Mouse (Mus musculus): ENCODE measurements around the gene Ampd2. TPM values are rescaled to one million over a fixed set of nuclear protein-coding genes. Genes with fewer than 3 reads are reported as not detected.

The Ampd2 gene
- 49.8 and 51.9 TPM in 2 replicates for polyA plus RNA-seq (2015; fragmentation: Nextera tagmentation; extraction: Ambion mirVana)

DNA sequence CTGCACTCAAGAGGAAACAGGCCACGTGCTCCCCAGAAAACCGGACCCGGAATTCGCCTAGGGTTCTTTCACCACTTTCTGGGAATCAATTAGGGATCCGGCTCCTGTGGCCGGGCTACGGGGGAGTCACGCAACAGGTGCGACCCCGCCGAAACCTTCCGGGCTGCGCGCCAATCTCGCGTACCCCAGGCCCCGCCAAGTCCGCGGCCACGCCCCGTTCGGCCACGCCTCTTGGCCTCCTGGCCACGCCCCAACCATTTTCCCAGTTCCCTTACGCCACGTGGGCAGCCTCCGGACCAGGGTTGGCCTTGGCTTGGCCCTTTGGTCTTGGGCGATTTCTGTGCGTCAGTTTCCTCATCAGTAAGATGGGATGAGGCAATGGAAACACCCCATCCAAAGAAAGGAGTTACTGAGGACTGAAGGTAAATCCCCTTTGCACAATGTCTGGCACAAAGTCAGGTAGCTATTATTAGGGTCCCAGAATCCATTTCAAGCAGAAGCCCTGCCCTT, at the start of gene Ampd2:
Gene Ampd2 (minus strand): TSS at position 182 of the 510 bp plus-strand sequence.
- no peaks in the 10 kb centered on the region for H3K36me3 ChIP-seq (ENCODE audit: control insufficient read depth, insufficient read depth, low read length)
- peak within 1 kb of the TSS; percentile 69 for H3K4me3 ChIP-seq (replicated peaks; ENCODE audit: low read length)
- no peaks in the 10 kb centered on the region for H3K27me3 ChIP-seq (ENCODE audit: control insufficient read depth, insufficient read depth, low read length)
- under 1% methylated on average over 29 of the region's 29 CpGs for WGBS
- peak within 1 kb of the TSS; percentile 96 for H3K27ac ChIP-seq (ENCODE audit: low read length)
- no peaks in the 10 kb centered on the region for H3K9me3 ChIP-seq (replicated peaks; ENCODE audit: control insufficient read depth, low read length)
- peak; percentile 46; the same call in 1 of the 2 replicates for ATAC-seq (ENCODE audit: insufficient read depth, low FRiP score)
- peak within 1 kb of the TSS; percentile 84 for H3K9ac ChIP-seq (ENCODE audit: low read length)
- peaks cover 60% of the 10 kb centered on the region for H3K4me1 ChIP-seq (ENCODE audit: control insufficient read depth, insufficient read depth, low read length)
- H3K4me2 ChIP-seq (ENCODE audit: low read depth, low read length), result peak within 1 kb of the TSS; percentile 99

DNA sequence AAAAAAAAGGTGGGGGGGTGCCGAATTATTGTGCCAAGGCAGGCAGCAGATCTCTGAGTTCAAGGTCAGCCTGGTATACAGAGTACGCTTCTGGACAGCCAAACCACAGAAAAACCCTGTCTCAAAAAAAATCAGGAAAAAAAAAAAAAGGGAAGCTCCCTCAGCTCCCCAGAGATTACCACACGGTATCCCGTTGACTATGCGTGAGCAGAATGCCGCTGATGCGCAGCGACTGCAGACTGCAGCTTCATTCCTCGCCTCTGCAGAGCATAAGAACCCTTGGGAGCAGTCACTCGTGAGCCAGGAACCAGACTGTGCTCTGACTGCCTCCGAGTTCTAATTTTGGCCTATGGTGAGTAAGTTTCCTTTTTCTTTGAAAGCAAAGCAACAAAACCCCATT, 48.2 kb upstream of the Ampd2 start:
- WGBS, result 82% methylated on average over 11 of the region's 11 CpGs

DNA sequence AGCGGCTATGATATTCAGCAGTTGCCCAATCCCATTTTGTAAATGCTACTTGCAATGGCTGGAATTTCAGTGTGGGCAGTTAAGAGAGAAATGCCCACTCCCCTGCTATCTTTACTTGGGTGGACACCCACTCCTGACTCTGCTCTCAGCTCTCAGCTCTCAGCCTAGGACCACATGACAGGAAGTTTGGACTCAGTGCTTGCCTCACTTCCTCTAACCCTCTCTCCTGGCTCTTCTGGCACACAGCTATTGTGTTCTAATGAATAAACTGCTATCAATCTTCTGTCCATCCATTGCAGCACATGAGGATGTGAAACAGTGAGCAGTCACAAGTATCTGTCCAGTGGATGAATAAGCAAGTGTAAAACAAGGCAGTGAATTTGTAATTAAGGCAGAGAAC, 46.0 kb upstream of the Ampd2 start:
- WGBS, result 87% methylated on average over 1 of the region's 1 CpGs
- peak overlapping the region; percentile 64; the same call in 1 of the 2 replicates for H3K27ac ChIP-seq (ENCODE audit: low read length)

More for the DNA sequence above, 48.2 kb upstream of the Ampd2 start:
- Histone ChIP-seq H3K4me3 (replicated peaks; ENCODE audit: low read length) (no peak overlapping the region), H3K27me3 (ENCODE audit: control insufficient read depth, insufficient read depth, low read length) (no peaks in the 10 kb centered on the region), H3K27ac (ENCODE audit: low read length) (no peak overlapping the region), H3K9ac (ENCODE audit: low read length) (no peak overlapping the region), H3K4me1 (ENCODE audit: control insufficient read depth, insufficient read depth, low read length) (peaks cover 17% of the 10 kb centered on the region), H3K36me3 (ENCODE audit: control insufficient read depth, insufficient read depth, low read length) (0 out of 2 replicates have a peak, but pooled peaks cover 3% of the 10 kb centered on the region), H3K4me2 (ENCODE audit: low read depth, low read length) (no peak overlapping the region), H3K9me3 (replicated peaks; ENCODE audit: control insufficient read depth, low read length) (no peaks in the 10 kb centered on the region)
- no peak for ATAC-seq (ENCODE audit: insufficient read depth, low FRiP score)

DNA sequence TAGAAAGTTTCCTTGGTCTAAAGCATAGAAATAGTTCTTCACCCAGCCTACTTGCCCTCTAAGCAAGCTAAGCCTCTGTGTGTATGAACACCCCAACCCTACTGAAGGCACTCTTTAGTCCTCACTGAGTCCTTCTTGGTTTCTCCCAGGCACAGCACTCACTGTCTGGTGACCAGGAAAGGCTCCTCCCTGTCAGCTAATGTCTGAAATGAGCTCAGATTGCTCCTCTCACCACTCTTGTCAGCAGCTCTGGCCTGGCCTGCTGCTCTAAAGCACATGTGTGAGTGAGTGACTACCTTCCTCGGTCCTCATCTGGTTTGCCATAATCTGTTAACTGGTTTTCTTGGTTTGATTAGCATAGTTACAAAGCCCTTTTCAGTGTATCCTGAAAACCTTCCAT, 45.4 kb upstream of the Ampd2 start:
- ATAC-seq (ENCODE audit: insufficient read depth, low FRiP score), result no peak
- Histone ChIP-seq H3K4me2 (ENCODE audit: low read depth, low read length) (no peak overlapping the region), H3K27ac (ENCODE audit: low read length) (peak overlapping the region; percentile 64), H3K4me1 (ENCODE audit: control insufficient read depth, insufficient read depth, low read length) (peaks cover 17% of the 10 kb centered on the region), H3K9ac (ENCODE audit: low read length) (no peak overlapping the region), H3K9me3 (replicated peaks; ENCODE audit: control insufficient read depth, low read length) (no peaks in the 10 kb centered on the region), H3K4me3 (replicated peaks; ENCODE audit: low read length) (no peak overlapping the region), H3K27me3 (ENCODE audit: control insufficient read depth, insufficient read depth, low read length) (no peaks in the 10 kb centered on the region), H3K36me3 (ENCODE audit: control insufficient read depth, insufficient read depth, low read length) (no peaks in the 10 kb centered on the region)
- WGBS, result 70% methylated on average over 1 of the region's 1 CpGs

More for the DNA sequence above, 46.0 kb upstream of the Ampd2 start:
- Histone ChIP-seq H3K4me2 (ENCODE audit: low read depth, low read length) (no peak overlapping the region), H3K9ac (ENCODE audit: low read length) (no peak overlapping the region), H3K36me3 (ENCODE audit: control insufficient read depth, insufficient read depth, low read length) (0 out of 2 replicates have a peak, but pooled peaks cover 2% of the 10 kb centered on the region), H3K4me3 (replicated peaks; ENCODE audit: low read length) (no peak overlapping the region), H3K27me3 (ENCODE audit: control insufficient read depth, insufficient read depth, low read length) (no peaks in the 10 kb centered on the region), H3K9me3 (replicated peaks; ENCODE audit: control insufficient read depth, low read length) (no peaks in the 10 kb centered on the region), H3K4me1 (ENCODE audit: control insufficient read depth, insufficient read depth, low read length) (peaks cover 17% of the 10 kb centered on the region)
- no peak for ATAC-seq (ENCODE audit: insufficient read depth, low FRiP score)

DNA sequence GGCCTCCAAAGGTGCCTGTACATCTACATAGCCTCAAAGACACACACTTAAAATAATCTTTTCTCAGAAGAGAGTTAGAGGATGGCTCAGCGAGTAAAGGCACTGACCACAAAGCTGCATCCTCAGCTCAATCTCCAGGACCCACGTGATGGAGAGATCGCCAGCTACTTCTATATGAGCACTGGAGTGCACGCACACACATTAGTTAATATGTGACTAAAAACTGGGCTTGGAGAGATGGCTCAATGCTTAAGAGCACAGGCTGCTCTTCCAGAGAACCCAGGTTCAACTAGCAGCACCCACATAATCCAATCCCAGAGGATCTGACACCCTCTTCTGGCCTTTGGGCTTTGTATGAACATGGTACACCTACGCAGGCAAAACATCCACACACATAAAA, 44.8 kb upstream of the Ampd2 start:
- no peaks in the 10 kb centered on the region for H3K27me3 ChIP-seq (ENCODE audit: control insufficient read depth, insufficient read depth, low read length)
- ATAC-seq (ENCODE audit: insufficient read depth, low FRiP score), result peak; percentile 47; the same call in 1 of the 2 replicates
- peaks cover 17% of the 10 kb centered on the region for H3K4me1 ChIP-seq (ENCODE audit: control insufficient read depth, insufficient read depth, low read length)
- H3K4me3 ChIP-seq (replicated peaks; ENCODE audit: low read length), result no peak overlapping the region
- H3K9ac ChIP-seq (ENCODE audit: low read length), result no peak overlapping the region
- no peaks in the 10 kb centered on the region for H3K9me3 ChIP-seq (replicated peaks; ENCODE audit: control insufficient read depth, low read length)
- no peak overlapping the region for H3K4me2 ChIP-seq (ENCODE audit: low read depth, low read length)
- H3K27ac ChIP-seq (ENCODE audit: low read length), result peak overlapping the region; percentile 57
- no peaks in the 10 kb centered on the region for H3K36me3 ChIP-seq (ENCODE audit: control insufficient read depth, insufficient read depth, low read length)
- WGBS, result 79% methylated on average over 5 of the region's 5 CpGs

DNA sequence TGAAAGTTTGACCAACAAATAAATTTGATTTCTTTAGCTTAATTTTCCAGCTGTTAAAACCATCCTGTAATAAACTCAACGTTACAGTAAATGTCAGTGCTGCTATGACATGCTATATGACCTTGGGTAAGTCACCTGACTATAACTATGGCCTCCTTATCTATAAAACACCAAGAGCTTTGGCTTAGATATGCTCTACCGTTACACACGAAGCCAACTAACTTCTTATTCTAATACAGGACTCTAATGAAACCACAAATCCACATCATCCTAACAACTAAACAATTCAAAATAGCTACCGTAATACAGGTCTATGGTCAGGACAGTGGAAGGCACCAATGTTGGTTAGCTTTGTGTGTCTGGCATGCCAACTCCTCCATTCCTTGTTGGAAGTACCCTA, 43.4 kb upstream of the Ampd2 start:
- Histone ChIP-seq H3K9ac (ENCODE audit: low read length) (no peak overlapping the region), H3K36me3 (ENCODE audit: control insufficient read depth, insufficient read depth, low read length) (no peaks in the 10 kb centered on the region), H3K4me2 (ENCODE audit: low read depth, low read length) (no peak overlapping the region), H3K4me3 (replicated peaks; ENCODE audit: low read length) (no peak overlapping the region), H3K27ac (ENCODE audit: low read length) (no peak overlapping the region), H3K27me3 (ENCODE audit: control insufficient read depth, insufficient read depth, low read length) (no peaks in the 10 kb centered on the region), H3K9me3 (replicated peaks; ENCODE audit: control insufficient read depth, low read length) (no peaks in the 10 kb centered on the region), H3K4me1 (ENCODE audit: control insufficient read depth, insufficient read depth, low read length) (peaks cover 17% of the 10 kb centered on the region)
- no peak for ATAC-seq (ENCODE audit: insufficient read depth, low FRiP score)
- WGBS, result 79% methylated on average over 4 of the region's 4 CpGs

DNA sequence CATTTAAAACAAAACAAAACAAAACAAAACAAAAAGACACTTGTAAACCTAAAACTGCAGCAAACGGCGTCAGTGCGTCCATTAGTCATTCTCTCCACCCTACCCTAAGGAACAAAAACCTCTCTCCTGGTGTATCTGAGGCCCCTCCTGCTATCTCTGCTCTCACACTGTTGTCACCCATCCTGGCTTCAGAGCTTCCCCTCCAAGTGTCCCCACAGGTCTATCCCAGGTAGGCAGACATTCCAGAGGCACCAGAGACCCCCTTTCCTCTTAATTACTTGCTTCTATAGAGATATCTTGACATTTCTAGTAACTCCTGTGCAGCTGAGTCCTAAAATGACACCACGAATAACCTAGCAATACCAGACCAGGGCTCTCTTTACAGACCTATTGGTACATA, 42.9 kb upstream of the Ampd2 start:
- no peak for ATAC-seq (ENCODE audit: insufficient read depth, low FRiP score)
- WGBS, result 81% methylated on average over 4 of the region's 4 CpGs
- no peak overlapping the region for H3K9ac ChIP-seq (ENCODE audit: low read length)
- H3K4me1 ChIP-seq (ENCODE audit: control insufficient read depth, insufficient read depth, low read length), result peaks cover 17% of the 10 kb centered on the region
- H3K4me3 ChIP-seq (replicated peaks; ENCODE audit: low read length), result no peak overlapping the region
- H3K4me2 ChIP-seq (ENCODE audit: low read depth, low read length), result no peak overlapping the region
- H3K36me3 ChIP-seq (ENCODE audit: control insufficient read depth, insufficient read depth, low read length), result no peaks in the 10 kb centered on the region
- H3K27me3 ChIP-seq (ENCODE audit: control insufficient read depth, insufficient read depth, low read length), result no peaks in the 10 kb centered on the region
- H3K27ac ChIP-seq (ENCODE audit: low read length), result no peak overlapping the region
- no peaks in the 10 kb centered on the region for H3K9me3 ChIP-seq (replicated peaks; ENCODE audit: control insufficient read depth, low read length)

DNA sequence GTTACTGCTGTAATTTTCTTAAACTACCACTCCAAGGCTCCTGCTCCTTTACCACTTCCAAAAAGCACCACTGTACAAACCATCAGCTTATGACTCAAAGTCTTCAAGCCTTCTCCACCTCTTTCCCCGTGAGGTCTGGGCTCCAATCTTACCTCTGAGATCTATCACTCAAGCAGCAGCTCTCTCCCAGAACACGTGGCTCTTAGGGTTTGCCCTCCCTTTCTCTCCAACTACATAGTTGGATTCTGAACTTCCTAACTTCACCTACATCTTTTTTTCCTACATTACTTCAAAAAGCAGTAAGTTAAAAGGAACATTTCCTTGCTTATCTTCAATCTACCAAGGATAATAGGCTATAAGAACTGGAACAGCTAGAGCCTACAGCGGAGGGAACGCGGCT, 42.1 kb upstream of the Ampd2 start:
- Histone ChIP-seq H3K27me3 (ENCODE audit: control insufficient read depth, insufficient read depth, low read length) (no peaks in the 10 kb centered on the region), H3K9ac (ENCODE audit: low read length) (no peak overlapping the region), H3K4me1 (ENCODE audit: control insufficient read depth, insufficient read depth, low read length) (peaks cover 17% of the 10 kb centered on the region), H3K4me3 (replicated peaks; ENCODE audit: low read length) (no peak overlapping the region), H3K9me3 (replicated peaks; ENCODE audit: control insufficient read depth, low read length) (no peaks in the 10 kb centered on the region), H3K27ac (ENCODE audit: low read length) (no peak overlapping the region), H3K4me2 (ENCODE audit: low read depth, low read length) (no peak overlapping the region), H3K36me3 (ENCODE audit: control insufficient read depth, insufficient read depth, low read length) (no peaks in the 10 kb centered on the region)
- ATAC-seq (ENCODE audit: insufficient read depth, low FRiP score), result no peak
- 67% methylated on average over 5 of the region's 5 CpGs for WGBS

DNA sequence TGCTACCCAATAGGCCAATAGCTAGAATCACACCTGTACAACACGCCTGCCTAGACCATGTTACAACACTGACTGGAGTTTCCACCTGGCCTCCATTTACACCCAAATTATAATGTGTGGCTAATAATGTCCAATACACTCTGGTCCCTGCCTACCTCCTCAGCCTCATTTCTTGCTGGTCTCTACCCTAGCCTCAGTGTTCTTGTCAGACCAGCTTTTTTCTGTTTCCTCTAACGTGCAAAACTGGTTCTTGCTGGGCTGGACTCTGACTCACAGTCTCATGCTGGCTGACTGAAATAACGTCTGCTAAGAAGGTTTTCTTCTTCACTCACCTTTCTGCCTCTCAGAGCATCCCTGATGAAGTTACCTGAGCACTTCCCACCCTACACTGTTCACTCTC, 39.9 kb upstream of the Ampd2 start:
- peak; percentile 56; the same call in 1 of the 2 replicates for ATAC-seq (ENCODE audit: insufficient read depth, low FRiP score)
- Histone ChIP-seq H3K4me2 (ENCODE audit: low read depth, low read length) (no peak overlapping the region), H3K27me3 (ENCODE audit: control insufficient read depth, insufficient read depth, low read length) (no peaks in the 10 kb centered on the region), H3K36me3 (ENCODE audit: control insufficient read depth, insufficient read depth, low read length) (peaks cover 5% of the 10 kb centered on the region), H3K4me1 (ENCODE audit: control insufficient read depth, insufficient read depth, low read length) (peaks cover 5% of the 10 kb centered on the region), H3K9me3 (replicated peaks; ENCODE audit: control insufficient read depth, low read length) (no peaks in the 10 kb centered on the region), H3K27ac (ENCODE audit: low read length) (peak overlapping the region; percentile 42; the same call in 1 of the 2 replicates), H3K4me3 (replicated peaks; ENCODE audit: low read length) (no peak overlapping the region), H3K9ac (ENCODE audit: low read length) (no peak overlapping the region)
- WGBS, result 81% methylated on average over 3 of the region's 3 CpGs

Measured in stomach, embryonic 16.5 days (tissue).